Mouse (Mus musculus): ENCODE measurements around the gene Kif1c. TPM values are rescaled to one million over a fixed set of nuclear protein-coding genes. Genes with fewer than 3 reads are reported as not detected.

Gene Kif1c
- polyA plus RNA-seq, 1 experiment from 2014 or later, result 4.9 TPM

Small RNA genes within 50 kb of the gene (microRNA-seq; reads per million reads assigned to microRNA genes)
- gene Gm22760 (not detected), gene Mir6925 (not detected)

Other genes starting within 250 kb of the Kif1c start
- gene Med11, start 248.6 kb upstream of the Kif1c start, polyA plus RNA-seq (2014; fragmentation: Nextera tagmentation; extraction: Ambion mirVana), result 41.8 and 45.8 TPM in 2 replicates
- 0.50 and 0.95 TPM in 2 replicates for gene Zmynd15, start 241.1 kb upstream of the Kif1c start, polyA plus RNA-seq (2014; fragmentation: Nextera tagmentation; extraction: Ambion mirVana)
- gene Cxcl16, start 240.6 kb upstream of the Kif1c start, polyA plus RNA-seq (2014; fragmentation: Nextera tagmentation; extraction: Ambion mirVana), result 7.8 and 10.2 TPM in 2 replicates
- 2.9 and 3.0 TPM in 2 replicates for gene Tm4sf5, start 195.3 kb upstream of the Kif1c start, polyA plus RNA-seq (2014; fragmentation: Nextera tagmentation; extraction: Ambion mirVana)
- not detected in 2 replicates for gene Vmo1, start 185.9 kb upstream of the Kif1c start, polyA plus RNA-seq (2014; fragmentation: Nextera tagmentation; extraction: Ambion mirVana)
- 0.27 and 0.28 TPM in 2 replicates for gene Gltpd2, start 181.4 kb upstream of the Kif1c start, polyA plus RNA-seq (2014; fragmentation: Nextera tagmentation; extraction: Ambion mirVana)
- gene Psmb6, start 175.2 kb upstream of the Kif1c start, polyA plus RNA-seq (2014; fragmentation: Nextera tagmentation; extraction: Ambion mirVana), result 747 and 789 TPM in 2 replicates
- gene Gm40193, start 167.6 kb upstream of the Kif1c start, polyA plus RNA-seq (2014; fragmentation: Nextera tagmentation; extraction: Ambion mirVana), result not detected in 2 replicates
- 14.2 and 16.4 TPM in 2 replicates for gene Pld2, start 160.5 kb upstream of the Kif1c start, polyA plus RNA-seq (2014; fragmentation: Nextera tagmentation; extraction: Ambion mirVana)
- gene Mink1, start 137.7 kb upstream of the Kif1c start, polyA plus RNA-seq (2014; fragmentation: Nextera tagmentation; extraction: Ambion mirVana), result 19.5 and 21.5 TPM in 2 replicates
- not detected in 2 replicates for gene 4930544D05Rik, start 84.7 kb upstream of the Kif1c start, polyA plus RNA-seq (2014; fragmentation: Nextera tagmentation; extraction: Ambion mirVana)
- not detected in 2 replicates for gene Chrne, start 81.3 kb upstream of the Kif1c start, polyA plus RNA-seq (2014; fragmentation: Nextera tagmentation; extraction: Ambion mirVana)
- 0.29 and 0.43 TPM in 2 replicates for gene Gp1ba, start 61.4 kb upstream of the Kif1c start, polyA plus RNA-seq (2014; fragmentation: Nextera tagmentation; extraction: Ambion mirVana)
- gene Rnf167, start 53.3 kb upstream of the Kif1c start, polyA plus RNA-seq (2014; fragmentation: Nextera tagmentation; extraction: Ambion mirVana), result 90.6 and 93.4 TPM in 2 replicates
- gene Slc25a11, start 53.1 kb upstream of the Kif1c start, polyA plus RNA-seq (2014; fragmentation: Nextera tagmentation; extraction: Ambion mirVana), result 158 TPM in 2 replicates
- 662 and 703 TPM in 2 replicates for gene Pfn1, start 45.9 kb upstream of the Kif1c start, polyA plus RNA-seq (2014; fragmentation: Nextera tagmentation; extraction: Ambion mirVana)
- gene Eno3, start 43.3 kb upstream of the Kif1c start, polyA plus RNA-seq (2014; fragmentation: Nextera tagmentation; extraction: Ambion mirVana), result 6.4 and 7.8 TPM in 2 replicates
- gene Spag7, start 31.1 kb upstream of the Kif1c start, polyA plus RNA-seq (2014; fragmentation: Nextera tagmentation; extraction: Ambion mirVana), result 94.8 and 115 TPM in 2 replicates
- gene Camta2, start 12.4 kb upstream of the Kif1c start, polyA plus RNA-seq (2014; fragmentation: Nextera tagmentation; extraction: Ambion mirVana), result 24.2 and 26.1 TPM in 2 replicates
- 1.4 and 1.9 TPM in 2 replicates for gene Inca1, start 393 bp upstream of the Kif1c start, polyA plus RNA-seq (2014; fragmentation: Nextera tagmentation; extraction: Ambion mirVana)
- 16.9 and 18.1 TPM in 2 replicates for gene Zfp3, start 63.7 kb downstream of the Kif1c start, polyA plus RNA-seq (2014; fragmentation: Nextera tagmentation; extraction: Ambion mirVana)
- not detected in 2 replicates for gene Scimp, start 112.0 kb downstream of the Kif1c start, polyA plus RNA-seq (2014; fragmentation: Nextera tagmentation; extraction: Ambion mirVana)
- 77.5 and 86.4 TPM in 2 replicates for gene Rabep1, start 144.2 kb downstream of the Kif1c start, polyA plus RNA-seq (2014; fragmentation: Nextera tagmentation; extraction: Ambion mirVana)

Measured in hindbrain, embryonic 14.5 days (tissue).